Mouse (Mus musculus) 3T3-L1 (cell line): Measurements from ENCODE around the gene Snx6.
"Not testable (repeated sequence)": the region's sequence is repeated elsewhere in the genome, so short reads cannot be mapped to it uniquely, and the experiment has no call there.

Experiments
- DNase-seq: peaks from one replicate; pipeline ENCODE4 v3.0.0-alpha.2; 2015; ENCODE audit warnings: low read depth, low spot score

Snx6 gene

DNA sequence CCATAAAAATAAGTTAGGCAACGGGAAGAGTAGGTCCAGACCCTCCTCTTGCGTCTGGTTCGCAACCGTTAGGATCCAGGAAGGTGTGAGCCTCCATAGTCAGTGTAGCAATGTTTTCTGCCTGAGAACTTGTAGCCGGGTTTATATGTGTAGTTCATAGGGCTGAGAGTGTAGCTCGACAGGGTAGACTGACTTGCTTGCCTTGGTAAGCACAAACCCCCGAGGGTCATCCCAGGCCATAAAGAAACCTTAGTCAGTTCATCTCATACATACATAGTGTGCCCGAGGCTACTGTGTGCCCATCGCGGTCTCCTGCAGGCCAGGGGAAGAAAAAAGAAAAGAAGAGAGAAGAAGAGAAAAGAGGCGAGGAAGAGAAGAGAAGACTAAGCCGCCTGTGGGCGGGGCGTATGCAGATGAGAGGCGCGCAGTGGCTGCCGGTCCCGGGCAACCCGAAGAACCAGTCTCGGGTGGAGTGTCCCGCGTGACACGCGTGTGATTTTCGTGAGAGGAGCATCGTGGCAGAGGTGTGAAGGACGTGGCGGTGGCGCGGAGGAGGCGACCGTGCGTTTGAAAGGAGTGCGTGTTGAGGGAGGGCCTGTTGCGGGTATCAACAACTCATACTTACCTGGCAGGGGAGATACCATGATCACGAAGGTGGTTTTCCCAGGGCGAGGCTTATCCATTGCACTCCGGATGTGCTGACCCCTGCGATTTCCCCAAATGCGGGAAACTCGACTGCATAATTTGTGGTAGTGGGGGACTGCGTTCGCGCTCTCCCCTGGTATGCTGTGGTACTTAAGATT lies 85.6 kb downstream of the Snx6 start:
- not testable (repeated sequence) for DNase-seq

DNA sequence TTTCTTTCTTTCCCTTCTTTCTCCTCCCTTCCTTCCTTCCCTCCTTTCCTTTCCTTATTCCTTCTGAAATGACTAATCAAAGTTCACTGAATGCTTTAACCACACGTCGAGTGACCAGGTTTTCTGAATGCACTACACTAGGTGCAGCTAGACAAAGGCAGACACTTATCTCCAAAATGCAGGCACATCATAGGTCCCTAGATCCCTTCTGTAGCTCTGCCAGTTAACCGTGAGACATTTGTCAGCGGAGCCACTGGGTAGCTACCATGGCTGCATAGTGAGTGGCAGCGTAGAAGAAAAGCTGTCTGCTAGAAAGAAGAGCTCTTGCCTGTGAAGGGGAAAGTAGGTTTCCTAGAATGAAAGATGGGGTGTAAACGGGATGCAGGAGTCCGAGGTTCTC lies 96.1 kb downstream of the Snx6 start:
- no peak for DNase-seq

DNA sequence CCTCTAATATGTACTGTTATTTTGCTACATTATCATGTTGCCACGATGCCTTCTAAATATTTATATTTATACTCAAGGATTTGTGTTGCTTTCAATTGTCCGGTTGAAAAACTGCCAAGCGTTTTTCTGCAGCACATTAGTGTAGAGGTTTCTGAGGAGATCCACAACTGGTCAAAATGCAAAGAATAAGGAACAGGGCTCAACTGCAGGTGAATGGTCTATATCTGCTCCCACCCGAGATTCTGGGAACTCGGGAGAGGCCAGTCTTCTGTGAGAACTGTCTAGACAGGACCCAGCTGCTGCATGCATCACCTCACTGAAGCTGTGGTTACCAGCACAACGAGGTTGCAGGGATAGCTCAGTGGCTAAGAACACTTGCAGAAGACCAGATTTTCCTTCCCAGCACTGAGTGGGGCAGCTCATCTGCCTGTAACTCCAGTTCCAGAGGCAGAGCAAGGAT lies 97.7 kb downstream of the Snx6 start:
- peak; percentile 80 for DNase-seq

DNA sequence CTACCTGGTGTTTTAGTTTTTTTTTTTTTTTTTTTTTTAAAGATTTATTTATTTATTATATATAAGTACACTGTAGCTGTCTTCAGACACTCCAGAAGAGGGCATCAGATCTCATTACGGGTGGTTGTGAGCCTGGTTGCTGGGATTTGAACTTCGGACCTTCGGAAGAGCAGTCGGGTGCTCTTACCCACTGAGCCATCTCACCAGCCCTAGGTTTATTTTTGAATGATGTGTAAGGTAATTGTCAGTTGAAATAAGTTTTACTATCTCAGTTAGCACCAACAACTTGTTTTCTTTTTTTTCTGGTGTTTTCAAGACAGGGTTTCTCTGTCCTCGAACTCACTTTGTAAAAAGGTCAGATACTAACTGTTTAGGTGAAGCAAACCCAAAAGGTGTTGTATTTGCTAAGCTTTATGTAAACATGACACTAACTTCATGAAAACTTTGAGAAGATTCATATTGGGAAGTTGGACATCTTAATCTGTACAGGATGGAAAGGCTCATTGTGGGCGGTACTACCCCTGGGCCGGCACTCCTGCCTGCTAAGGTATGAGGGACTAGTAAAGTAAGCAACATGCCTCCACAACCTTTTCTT lies 98.4 kb downstream of the Snx6 start:
- DNase-seq = peak; percentile 94
